Mouse (Mus musculus) cerebellum, postnatal 4 days (tissue): ENCODE measurements around the gene Gm4307.
"Not testable (repeated sequence)": the region's sequence is repeated elsewhere in the genome, so short reads cannot be mapped to it uniquely, and the experiment has no call there.

Experiments
- DNase-seq, 2 experiments: peaks; one replicate each; pipeline ENCODE4 v3.0.0; 2022; ENCODE audit warnings: low spot score in 2 of 2, mixed read lengths in 1 of 2

Gm4307 gene

GRCm38 (mm10) chr10:100361038-100361437, at the start of gene Gm4307:
TSS of gene Gm4307 (plus strand) at chr10:100361338.
- not testable (repeated sequence) for DNase-seq

GRCm38 (mm10) chr10:100335376-100335775, 25.8 kb upstream of the Gm4307 start, which contains the start of gene Gm4301:
TSS of gene Gm4301 (plus strand) at chr10:100335676.
- not testable (repeated sequence) for DNase-seq

GRCm38 (mm10) chr10:100340536-100340935, 20.6 kb upstream of the Gm4307 start, which contains the start of gene Gm4302:
TSS of gene Gm4302 (plus strand) at chr10:100340836.
- not testable (repeated sequence) for DNase-seq

- DNase-seq, result not testable (repeated sequence)
These were observed 15.5 kb upstream of the Gm4307 start, which contains the start of gene Gm4303 for GRCm38 (mm10) chr10:100345672-100346071. TSS of gene Gm4303 (plus strand) at chr10:100345972.

GRCm38 (mm10) chr10:100350793-100351192, 10.3 kb upstream of the Gm4307 start, which contains the start of gene Gm4305:
TSS of gene Gm4305 (plus strand) at chr10:100351093.
- not testable (repeated sequence) for DNase-seq

- DNase-seq, result peak; percentile 8 to 21
These were observed 4.3 kb upstream of the Gm4307 start for GRCm38 (mm10) chr10:100356841-100357240.

GRCm38 (mm10) chr10:100382460-100382859, 21.3 kb downstream of the Gm4307 start, which contains the start of gene Gm4312:
TSS of gene Gm4312 (minus strand) at chr10:100382560.
- not testable (repeated sequence) for DNase-seq

- DNase-seq, result not testable (repeated sequence)
These were observed 41.2 kb downstream of the Gm4307 start for GRCm38 (mm10) chr10:100402301-100402700.
